Mouse (Mus musculus): ENCODE results near the gene Neurl4. TPM values are rescaled to one million over a fixed set of nuclear protein-coding genes. Genes with fewer than 3 reads are reported as not detected.

The Neurl4 gene
- polyA plus RNA-seq, 1 experiment from 2014 or later, result 16.7 TPM

DNA sequence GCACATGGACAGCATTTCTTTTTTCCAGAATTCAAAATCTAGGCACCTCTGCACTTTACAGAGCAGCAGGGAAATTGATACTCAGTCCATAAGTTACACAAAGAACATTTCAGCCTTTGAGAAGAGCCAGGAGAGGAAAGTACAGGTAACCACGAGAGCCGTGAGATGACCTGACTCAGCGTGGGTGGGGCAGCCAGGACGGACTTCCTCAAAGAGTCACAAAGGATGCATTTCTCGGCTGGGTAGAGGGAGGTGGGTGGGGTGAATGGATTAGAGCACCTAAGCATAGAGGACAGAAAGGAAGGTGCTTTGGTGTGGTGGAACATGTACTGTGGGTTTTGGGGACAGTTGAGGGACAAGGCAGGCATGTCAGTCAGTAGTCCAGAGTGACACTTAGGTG lies 61.0 kb downstream of the Neurl4 start:
- ATAC-seq, result no peak
- 50% methylated on average over 5 of the region's 5 CpGs for WGBS
- no peaks in the 10 kb centered on the region for H3K36me3 ChIP-seq (ENCODE audit: control insufficient read depth, insufficient read depth, low read length)
- no peak overlapping the region for H3K9ac ChIP-seq (ENCODE audit: low read length)
- no peak overlapping the region for H3K27ac ChIP-seq (ENCODE audit: low read depth, low read length)
- no peak overlapping the region for H3K4me3 ChIP-seq (ENCODE audit: low read depth, low read length)
- peaks cover 37% of the 10 kb centered on the region for H3K27me3 ChIP-seq (replicated peaks; ENCODE audit: control insufficient read depth, insufficient read depth, low read length)
- no peaks in the 10 kb centered on the region for H3K9me3 ChIP-seq (replicated peaks; ENCODE audit: control insufficient read depth, low read length)
- H3K4me2 ChIP-seq (ENCODE audit: low read length), result no peak overlapping the region
- no peak for DNase-seq (ENCODE audit: low spot score)
- no peaks in the 10 kb centered on the region for H3K4me1 ChIP-seq (ENCODE audit: control insufficient read depth, insufficient read depth, low read length)

Small RNAs within 50 kb of the gene (microRNA-seq; reads per million reads assigned to microRNA genes)
- not detected for gene Mir6924

Other genes with a start within 250 kb of the Neurl4 start
- not detected in 2 replicates for gene Sox15, start 245.8 kb upstream of the Neurl4 start, polyA plus RNA-seq (2014; fragmentation: Nextera tagmentation; extraction: Ambion mirVana)
- gene Mpdu1, start 238.4 kb upstream of the Neurl4 start, polyA plus RNA-seq (2014; fragmentation: Nextera tagmentation; extraction: Ambion mirVana), result 72.9 and 83.0 TPM in 2 replicates
- gene Cd68, start 234.9 kb upstream of the Neurl4 start, polyA plus RNA-seq (2014; fragmentation: Nextera tagmentation; extraction: Ambion mirVana), result 8.2 and 9.6 TPM in 2 replicates
- gene Eif4a1, start 228.6 kb upstream of the Neurl4 start, polyA plus RNA-seq (2014; fragmentation: Nextera tagmentation; extraction: Ambion mirVana), result 1,177 and 1,222 TPM in 2 replicates
- 81.8 and 88.2 TPM in 2 replicates for gene Senp3, start 219.0 kb upstream of the Neurl4 start, polyA plus RNA-seq (2014; fragmentation: Nextera tagmentation; extraction: Ambion mirVana)
- gene Tnfsf13, start 215.3 kb upstream of the Neurl4 start, polyA plus RNA-seq (2014; fragmentation: Nextera tagmentation; extraction: Ambion mirVana), result 0.53 TPM in 1 of 2 replicates, not detected in the other
- 2.2 and 2.7 TPM in 2 replicates for gene Tnfsf12, start 205.2 kb upstream of the Neurl4 start, polyA plus RNA-seq (2014; fragmentation: Nextera tagmentation; extraction: Ambion mirVana)
- gene Tnfsfm13, start 205.0 kb upstream of the Neurl4 start, polyA plus RNA-seq (2014; fragmentation: Nextera tagmentation; extraction: Ambion mirVana), result 1.5 and 1.6 TPM in 2 replicates
- gene Polr2a, start 142.4 kb upstream of the Neurl4 start, polyA plus RNA-seq (2014; fragmentation: Nextera tagmentation; extraction: Ambion mirVana), result 21.1 and 21.3 TPM in 2 replicates
- gene Slc35g3, start 139.1 kb upstream of the Neurl4 start, polyA plus RNA-seq (2014; fragmentation: Nextera tagmentation; extraction: Ambion mirVana), result 0.56 TPM in 1 of 2 replicates, not detected in the other
- 2.1 and 2.8 TPM in 2 replicates for gene Zbtb4, start 135.2 kb upstream of the Neurl4 start, polyA plus RNA-seq (2014; fragmentation: Nextera tagmentation; extraction: Ambion mirVana)
- gene Chrnb1, start 105.1 kb upstream of the Neurl4 start, polyA plus RNA-seq (2014; fragmentation: Nextera tagmentation; extraction: Ambion mirVana), result 0.68 and 1.4 TPM in 2 replicates
- 2.9 and 3.0 TPM in 2 replicates for gene Fgf11, start 99.2 kb upstream of the Neurl4 start, polyA plus RNA-seq (2014; fragmentation: Nextera tagmentation; extraction: Ambion mirVana)
- gene Tmem102, start 95.4 kb upstream of the Neurl4 start, polyA plus RNA-seq (2014; fragmentation: Nextera tagmentation; extraction: Ambion mirVana), result 0.15 and 0.52 TPM in 2 replicates
- gene Gm39566, start 85.8 kb upstream of the Neurl4 start, polyA plus RNA-seq (2014; fragmentation: Nextera tagmentation; extraction: Ambion mirVana), result not detected in 2 replicates
- gene Spem2, start 82.6 kb upstream of the Neurl4 start, polyA plus RNA-seq (2014; fragmentation: Nextera tagmentation; extraction: Ambion mirVana), result not detected in 2 replicates
- 0.39 TPM in 1 of 2 replicates, not detected in the other for gene Spem1, start 78.9 kb upstream of the Neurl4 start, polyA plus RNA-seq (2014; fragmentation: Nextera tagmentation; extraction: Ambion mirVana)
- gene Nlgn2, start 63.3 kb upstream of the Neurl4 start, polyA plus RNA-seq (2014; fragmentation: Nextera tagmentation; extraction: Ambion mirVana), result 15.7 and 18.4 TPM in 2 replicates
- 307 and 386 TPM in 2 replicates for gene Tmem256, start 62.6 kb upstream of the Neurl4 start, polyA plus RNA-seq (2014; fragmentation: Nextera tagmentation; extraction: Ambion mirVana)
- 44.3 and 49.0 TPM in 2 replicates for gene Plscr3, start 54.7 kb upstream of the Neurl4 start, polyA plus RNA-seq (2014; fragmentation: Nextera tagmentation; extraction: Ambion mirVana)
- gene Tnk1, start 42.3 kb upstream of the Neurl4 start, polyA plus RNA-seq (2014; fragmentation: Nextera tagmentation; extraction: Ambion mirVana), result 0.32 TPM in 1 of 2 replicates, not detected in the other
- gene Tmem95, start 23.1 kb upstream of the Neurl4 start, polyA plus RNA-seq (2014; fragmentation: Nextera tagmentation; extraction: Ambion mirVana), result not detected in 2 replicates
- gene Kctd11, start 19.7 kb upstream of the Neurl4 start, polyA plus RNA-seq (2014; fragmentation: Nextera tagmentation; extraction: Ambion mirVana), result 1.1 and 1.2 TPM in 2 replicates
- 0.10 and 0.17 TPM in 2 replicates for gene Acap1, start 5.5 kb upstream of the Neurl4 start, polyA plus RNA-seq (2014; fragmentation: Nextera tagmentation; extraction: Ambion mirVana)
- gene 2810408A11Rik, start 85 bp upstream of the Neurl4 start, polyA plus RNA-seq (2014; fragmentation: Nextera tagmentation; extraction: Ambion mirVana), result 15.0 and 18.6 TPM in 2 replicates
- gene Gps2, start 12.8 kb downstream of the Neurl4 start, polyA plus RNA-seq (2014; fragmentation: Nextera tagmentation; extraction: Ambion mirVana), result 62.9 and 67.8 TPM in 2 replicates
- 1,251 and 1,277 TPM in 2 replicates for gene Eif5a, start 20.9 kb downstream of the Neurl4 start, polyA plus RNA-seq (2014; fragmentation: Nextera tagmentation; extraction: Ambion mirVana)
- 3.9 and 4.0 TPM in 2 replicates for gene Ybx2, start 34.7 kb downstream of the Neurl4 start, polyA plus RNA-seq (2014; fragmentation: Nextera tagmentation; extraction: Ambion mirVana)
- gene Slc2a4, start 47.1 kb downstream of the Neurl4 start, polyA plus RNA-seq (2014; fragmentation: Nextera tagmentation; extraction: Ambion mirVana), result 5.5 and 6.7 TPM in 2 replicates
- not detected in 2 replicates for gene Cldn7, start 63.7 kb downstream of the Neurl4 start, polyA plus RNA-seq (2014; fragmentation: Nextera tagmentation; extraction: Ambion mirVana)
- gene Ctdnep1, start 80.1 kb downstream of the Neurl4 start, polyA plus RNA-seq (2014; fragmentation: Nextera tagmentation; extraction: Ambion mirVana), result 24.0 and 26.1 TPM in 2 replicates
- gene Elp5, start 81.4 kb downstream of the Neurl4 start, polyA plus RNA-seq (2014; fragmentation: Nextera tagmentation; extraction: Ambion mirVana), result 189 and 203 TPM in 2 replicates
- 701 and 779 TPM in 2 replicates for gene Gabarap, start 90.1 kb downstream of the Neurl4 start, polyA plus RNA-seq (2014; fragmentation: Nextera tagmentation; extraction: Ambion mirVana)
- 49.4 and 49.6 TPM in 2 replicates for gene Phf23, start 94.7 kb downstream of the Neurl4 start, polyA plus RNA-seq (2014; fragmentation: Nextera tagmentation; extraction: Ambion mirVana)
- gene Dvl2, start 99.5 kb downstream of the Neurl4 start, polyA plus RNA-seq (2014; fragmentation: Nextera tagmentation; extraction: Ambion mirVana), result 19.7 and 25.7 TPM in 2 replicates
- gene Acadvl, start 114.3 kb downstream of the Neurl4 start, polyA plus RNA-seq (2014; fragmentation: Nextera tagmentation; extraction: Ambion mirVana), result 53.3 and 58.4 TPM in 2 replicates
- 19.3 and 21.0 TPM in 2 replicates for gene Dlg4, start 115.9 kb downstream of the Neurl4 start, polyA plus RNA-seq (2014; fragmentation: Nextera tagmentation; extraction: Ambion mirVana)
- 2.0 and 2.1 TPM in 2 replicates for gene Asgr1, start 153.0 kb downstream of the Neurl4 start, polyA plus RNA-seq (2014; fragmentation: Nextera tagmentation; extraction: Ambion mirVana)
- gene Asgr2, start 191.6 kb downstream of the Neurl4 start, polyA plus RNA-seq (2014; fragmentation: Nextera tagmentation; extraction: Ambion mirVana), result not detected in 2 replicates
- gene Mgl2, start 229.3 kb downstream of the Neurl4 start, polyA plus RNA-seq (2014; fragmentation: Nextera tagmentation; extraction: Ambion mirVana), result 0.72 and 1.1 TPM in 2 replicates